ENCODE assay signal across 8 mouse cellular contexts in genomic region chr19:6116113-6116850, GRCm38 (mm10). TPM values are rescaled to one million over a fixed set of nuclear protein-coding genes. Genes with fewer than 3 reads are reported as not detected.
DNase-seq lines count a peak whose midpoint lies in the region; ATAC-seq and TF ChIP-seq lines count a peak whose summit lies in the region.

No protein-coding gene starts in this region.

- H3K36me3 ChIP-seq in E14TG2a.4 (ENCODE audit: insufficient read depth, low read length) = peaks cover 63% of the 10 kb centered on the region
- peaks cover 27% of the 10 kb centered on the region for H3K36me3 ChIP-seq in embryonic facial prominence, embryonic 14.5 days (ENCODE audit: control insufficient read depth, insufficient read depth, low read length)
- H3K36me3 ChIP-seq in limb, embryonic 10.5 days = peaks cover 54% of the 10 kb centered on the region

- peaks cover 61% of the 10 kb centered on the region for H3K4me1 ChIP-seq in E14TG2a.4 (replicated peaks; ENCODE audit: low read depth, low read length)
- H3K4me1 ChIP-seq in embryonic facial prominence, embryonic 14.5 days (ENCODE audit: control insufficient read depth, insufficient read depth, low read length) = peaks cover 12% of the 10 kb centered on the region
- H3K4me1 ChIP-seq in limb, embryonic 10.5 days = peaks cover 29% of the 10 kb centered on the region

- peak overlapping the region; percentile 84; the same call in 1 of the 2 replicates for H3K4me2 ChIP-seq in embryonic facial prominence, embryonic 14.5 days (ENCODE audit: low read depth, low read length)

- 91% methylated on average over 14 of the region's 15 CpGs for WGBS in embryonic facial prominence, embryonic 14.5 days
- WGBS in limb, embryonic 10.5 days = 95% methylated on average over 15 of the region's 15 CpGs

- no peaks in the 10 kb centered on the region for H3K27me3 ChIP-seq in E14TG2a.4 (ENCODE audit: insufficient read depth, low read length)
- no peaks in the 10 kb centered on the region for H3K27me3 ChIP-seq in embryonic facial prominence, embryonic 14.5 days (replicated peaks; ENCODE audit: control insufficient read depth, insufficient read depth, low read length)
- no peaks in the 10 kb centered on the region for H3K27me3 ChIP-seq in limb, embryonic 10.5 days (ENCODE audit: low read depth, poor library complexity, severe bottlenecking)

- H3K9me3 ChIP-seq in E14TG2a.4 (ENCODE audit: low read length) = no peaks in the 10 kb centered on the region
- no peaks in the 10 kb centered on the region for H3K9me3 ChIP-seq in embryonic facial prominence, embryonic 14.5 days (ENCODE audit: control insufficient read depth, low read length)
- H3K9me3 ChIP-seq in limb, embryonic 10.5 days (replicated peaks) = no peaks in the 10 kb centered on the region

- ATAC-seq in embryonic facial prominence, embryonic 14.5 days (ENCODE audit: low read depth) = no peak

- H3K27ac ChIP-seq in gastrocnemius, adult 2 months = peak overlapping the region; percentile 92; the same call in 1 of the 2 replicates
- H3K27ac ChIP-seq in embryonic facial prominence, embryonic 14.5 days (replicated peaks; ENCODE audit: low read depth, low read length) = no peak overlapping the region
- H3K27ac ChIP-seq in limb, embryonic 10.5 days = no peak overlapping the region

- H3K4me3 ChIP-seq in gastrocnemius, adult 2 months = peak overlapping the region; percentile 78
- peak overlapping the region; percentile 95 for H3K4me3 ChIP-seq in E14TG2a.4 (replicated peaks; ENCODE audit: low read length)
- no peak overlapping the region for H3K4me3 ChIP-seq in embryonic facial prominence, embryonic 14.5 days (ENCODE audit: low read depth, low read length)
- peak overlapping the region; percentile 94 for H3K4me3 ChIP-seq in limb, embryonic 10.5 days

- TF ChIP-seq CTCF in gastrocnemius, adult 2 months (IDR thresholded peaks at IDR 0.05) = no peak
- TF ChIP-seq CTCF in E14TG2a.4 (conservative IDR thresholded peaks at IDR 0.05; ENCODE audit: low read length) = no peak

- no peak overlapping the region for H3K9ac ChIP-seq in embryonic facial prominence, embryonic 14.5 days (ENCODE audit: low read depth, low read length)

- no peak for DNase-seq in gastrocnemius, adult 2 months
- no peak for DNase-seq in gastrocnemius, postnatal 14 days
- no peak for DNase-seq in embryonic facial prominence, embryonic 14.5 days (ENCODE audit: low spot score)
- DNase-seq in limb, embryonic 10.5 days (ENCODE audit: low spot score) = no peak
- no peak for DNase-seq in thymus, postnatal 14 days
- no peak for DNase-seq in left cerebral cortex, postnatal 10 days (ENCODE audit: extremely low spot score in 1 of 2, low spot score in 2 of 2)
- DNase-seq in spleen, adult 12 weeks (ENCODE audit: low spot score) = no peak

- intact Hi-C loops in gastrocnemius, adult 2 months (cut with DNase I) = loop anchor here (2.0 to 5.0 kb wide), 2 partner anchors 31 to 69 kb away; partner anchors contain the start of genes Cdca5, Syvn1 and Zfpl1
- intact Hi-C loops in gastrocnemius, postnatal 14 days (cut with DNase I; ENCODE audit: low total_unique reads) = no loop called here
- intact Hi-C loops in left cerebral cortex, postnatal 10 days (cut with DNase I) = loop anchor here (5.0 kb wide), 1 partner anchor 39 kb away; the partner anchor contains the start of gene Vps51

RNA-seq across cellular contexts. Expression of gene Sac3d1, which starts 2.2 kb away (rescaled TPM):
- 1 to 10 TPM; 9.2 to 9.3 TPM for total RNA-seq in gastrocnemius, adult 2 months (2021)
- total RNA-seq in gastrocnemius, postnatal 14 days (2021) = 10 to 100 TPM in 1 of 2 experiments, 1 to 10 TPM in 1; 8.8 to 14.4 TPM
- 46.3 and 46.6 TPM in 2 replicates for polyA plus RNA-seq in embryonic facial prominence, embryonic 14.5 days (2014; fragmentation: Nextera tagmentation; extraction: Ambion mirVana)
- 65.4 and 73.3 TPM in 2 replicates for polyA plus RNA-seq in limb, embryonic 10.5 days (2016; fragmentation: Nextera tagmentation; extraction: Ambion mirVana)
- 10 to 100 TPM; 23.0 to 24.7 TPM for total RNA-seq in left cerebral cortex, postnatal 10 days (2021)

RNA-seq across cellular contexts. Expression of gene Naaladl1, which starts 10.7 kb away (rescaled TPM):
- not detected for total RNA-seq in gastrocnemius, adult 2 months (2021)
- total RNA-seq in gastrocnemius, postnatal 14 days (2021) = not detected
- 0.29 and 0.51 TPM in 2 replicates for polyA plus RNA-seq in embryonic facial prominence, embryonic 14.5 days (2014; fragmentation: Nextera tagmentation; extraction: Ambion mirVana)
- 0.54 and 0.75 TPM in 2 replicates for polyA plus RNA-seq in limb, embryonic 10.5 days (2016; fragmentation: Nextera tagmentation; extraction: Ambion mirVana)
- under 1 TPM; 0.13 to 0.18 TPM for total RNA-seq in left cerebral cortex, postnatal 10 days (2021)

RNA-seq across cellular contexts. Expression of gene Snx15, which starts 11.8 kb away (rescaled TPM):
- total RNA-seq in gastrocnemius, adult 2 months (2021) = 10 to 100 TPM in 1 of 2 experiments, 1 to 10 TPM in 1; 9.0 to 10.0 TPM
- 10 to 100 TPM in 1 of 2 experiments, 1 to 10 TPM in 1; 8.2 to 11.9 TPM for total RNA-seq in gastrocnemius, postnatal 14 days (2021)
- 26.7 and 27.5 TPM in 2 replicates for polyA plus RNA-seq in embryonic facial prominence, embryonic 14.5 days (2014; fragmentation: Nextera tagmentation; extraction: Ambion mirVana)
- polyA plus RNA-seq in limb, embryonic 10.5 days (2016; fragmentation: Nextera tagmentation; extraction: Ambion mirVana) = 25.7 and 28.7 TPM in 2 replicates
- total RNA-seq in left cerebral cortex, postnatal 10 days (2021) = 10 to 100 TPM; 39.1 to 41.3 TPM

RNA-seq across cellular contexts. Expression of gene AC131692.1, which starts 22.1 kb away (rescaled TPM):
- not detected for total RNA-seq in gastrocnemius, adult 2 months (2021)
- not detected for total RNA-seq in gastrocnemius, postnatal 14 days (2021)
- not detected in 2 replicates for polyA plus RNA-seq in embryonic facial prominence, embryonic 14.5 days (2014; fragmentation: Nextera tagmentation; extraction: Ambion mirVana)
- polyA plus RNA-seq in limb, embryonic 10.5 days (2016; fragmentation: Nextera tagmentation; extraction: Ambion mirVana) = 0.56 and 0.89 TPM in 2 replicates
- not detected for total RNA-seq in left cerebral cortex, postnatal 10 days (2021)

RNA-seq across cellular contexts. Expression of gene Batf2, which starts 24.5 kb away (rescaled TPM):
- under 1 TPM; 0.23 to 0.75 TPM for total RNA-seq in gastrocnemius, adult 2 months (2021)
- under 1 TPM in 1 of 2 experiments, not detected in 1; 0.20 TPM for total RNA-seq in gastrocnemius, postnatal 14 days (2021)
- 0.28 and 0.33 TPM in 2 replicates for polyA plus RNA-seq in embryonic facial prominence, embryonic 14.5 days (2014; fragmentation: Nextera tagmentation; extraction: Ambion mirVana)
- polyA plus RNA-seq in limb, embryonic 10.5 days (2016; fragmentation: Nextera tagmentation; extraction: Ambion mirVana) = not detected in 2 replicates
- total RNA-seq in left cerebral cortex, postnatal 10 days (2021) = under 1 TPM in 1 of 2 experiments, not detected in 1; 0.43 TPM
